Mouse (Mus musculus): ENCODE measurements around the gene Fam187b.
"Not testable (repeated sequence)": the region's sequence is repeated elsewhere in the genome, so short reads cannot be mapped to it uniquely, and the experiment has no call there.

Fam187b gene

GRCm38 (mm10) chr7:30973501-30974289, at the start of gene Fam187b:
TSS of gene Fam187b (plus strand) at chr7:30973790.
- DNase-seq = peak; percentile 68

- no peak for DNase-seq
Observed at GRCm38 (mm10) chr7:30924071-30924470, 49.5 kb upstream of the Fam187b start.

GRCm38 (mm10) chr7:30924581-30924980, 49.0 kb upstream of the Fam187b start, which contains the start of gene Hamp2:
TSS of gene Hamp2 (minus strand) at chr7:30924681.
- not testable (repeated sequence) for DNase-seq

GRCm38 (mm10) chr7:30935422-30936099, 38.0 kb upstream of the Fam187b start:
- DNase-seq = not testable (repeated sequence)

DNA sequence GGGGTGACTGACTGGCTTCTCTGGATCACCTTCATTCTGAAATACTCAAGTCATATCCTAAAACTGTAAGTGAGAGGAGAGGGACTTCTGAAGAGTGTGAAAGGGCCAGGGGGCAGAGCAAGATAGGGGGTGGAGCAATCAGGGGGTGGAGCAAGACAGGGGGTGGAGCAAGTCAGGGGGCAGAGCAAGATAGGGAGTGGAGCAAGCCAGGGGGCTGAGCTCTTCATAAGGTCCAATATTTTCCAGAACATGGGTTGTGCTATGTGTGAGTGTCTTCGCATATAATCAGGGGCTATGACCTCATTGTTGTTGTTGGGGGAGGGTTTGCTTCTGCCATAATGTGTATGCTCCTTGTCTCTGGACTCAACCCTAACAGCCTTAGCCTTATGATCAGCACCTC, 33.5 kb upstream of the Fam187b start:
- DNase-seq = not testable (repeated sequence)

GRCm38 (mm10) chr7:30942365-30942764, 31.2 kb upstream of the Fam187b start:
- not testable (repeated sequence) for DNase-seq

GRCm38 (mm10) chr7:30943909-30944635, 29.5 kb upstream of the Fam187b start, which contains the start of gene Hamp:
TSS of gene Hamp (minus strand) at chr7:30944032.
- no peak for DNase-seq

GRCm38 (mm10) chr7:30944706-30945105, 28.9 kb upstream of the Fam187b start:
- DNase-seq = not testable (repeated sequence)

DNA sequence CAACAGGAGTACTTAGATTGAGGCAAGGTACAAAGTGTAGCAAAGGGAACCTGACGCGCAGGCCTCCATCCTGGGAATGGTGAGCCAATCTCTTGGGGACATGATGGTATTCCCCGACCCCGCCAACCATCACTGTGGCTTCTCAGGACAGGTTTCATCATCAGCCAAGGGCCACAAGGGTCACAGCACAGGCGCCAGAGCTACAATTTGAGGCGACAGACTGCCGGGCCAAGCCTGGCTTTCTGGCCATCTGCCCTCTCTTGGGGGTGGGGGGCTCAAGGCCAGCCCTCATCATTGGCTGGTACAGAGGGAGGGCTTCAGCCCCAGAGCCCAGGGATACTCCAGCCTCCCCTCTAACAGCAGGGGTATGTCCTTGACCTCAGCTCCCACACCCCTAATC, 28.1 kb upstream of the Fam187b start:
- DNase-seq = not testable (repeated sequence)

- no peak for DNase-seq
Observed at GRCm38 (mm10) chr7:30945876-30946275, 27.7 kb upstream of the Fam187b start.

- not testable (repeated sequence) for DNase-seq
Observed at GRCm38 (mm10) chr7:30949902-30950301, 23.7 kb upstream of the Fam187b start.

GRCm38 (mm10) chr7:30952441-30953265, 20.9 kb upstream of the Fam187b start:
- DNase-seq = no peak

DNA sequence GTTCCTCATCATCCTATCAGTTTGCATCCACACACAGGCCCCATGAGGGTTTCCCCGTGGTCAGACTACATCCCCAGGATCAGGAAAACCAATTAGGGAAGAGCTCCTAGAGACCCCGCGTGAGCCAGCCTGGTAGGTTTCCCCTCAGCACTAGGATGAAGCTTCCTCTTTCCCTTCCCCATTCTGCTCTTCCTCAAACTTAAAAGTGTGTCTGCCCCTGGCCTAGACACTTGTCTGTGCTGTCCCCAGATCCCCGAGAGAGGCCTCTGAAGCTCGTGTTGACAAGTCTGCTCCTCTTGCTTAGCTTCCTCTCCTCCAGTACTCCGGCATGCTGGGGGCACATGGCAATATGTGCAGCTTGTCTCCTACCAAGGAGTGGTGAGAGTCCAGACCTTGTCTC, 20.1 kb upstream of the Fam187b start:
- no peak for DNase-seq

DNA sequence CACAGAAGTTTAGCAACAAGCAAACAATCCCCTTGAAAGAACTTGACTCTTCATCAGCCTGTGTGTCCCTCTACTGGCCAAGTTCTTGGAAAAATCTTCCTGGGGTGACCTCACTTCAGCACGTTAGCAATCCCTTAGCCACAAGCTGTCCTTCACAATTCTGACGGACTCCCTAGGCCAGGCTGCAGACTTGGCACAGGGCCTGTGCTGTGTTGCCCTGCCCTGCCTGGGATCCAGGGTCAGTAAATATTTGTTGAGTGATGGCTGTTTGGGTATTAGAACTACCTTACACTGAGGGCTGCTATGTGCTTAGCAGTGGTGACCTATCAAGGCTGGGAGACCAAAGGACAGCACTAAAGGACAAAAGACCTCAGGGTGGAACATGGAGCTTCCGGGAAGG, 19.6 kb upstream of the Fam187b start:
- no peak for DNase-seq

DNA sequence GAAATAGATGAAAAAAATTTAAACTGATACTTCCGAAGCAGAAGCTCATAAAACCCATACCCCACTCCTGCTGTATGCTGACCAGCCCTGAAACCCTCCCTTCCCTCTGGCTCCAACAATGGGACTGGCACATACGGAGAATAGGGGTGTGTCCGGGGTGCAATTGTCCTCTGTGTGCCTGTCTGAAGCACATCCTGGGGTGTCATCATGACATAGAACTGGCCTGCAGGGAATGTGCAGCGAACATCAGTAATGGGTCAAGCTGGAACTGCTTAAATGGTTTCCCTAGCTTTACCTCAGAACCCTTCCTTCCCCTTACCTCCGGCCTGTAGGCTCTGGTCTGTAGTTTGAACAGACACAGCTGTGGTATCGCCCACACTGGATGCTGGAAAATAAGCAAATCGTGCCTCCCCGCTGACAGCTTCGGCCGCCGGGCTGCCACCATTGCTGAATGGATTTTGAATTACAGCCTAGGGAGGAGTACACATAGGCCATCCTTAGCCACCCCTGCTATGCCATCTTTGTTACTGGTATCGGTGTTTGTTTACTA, 18.5 kb upstream of the Fam187b start:
- DNase-seq = no peak

GRCm38 (mm10) chr7:30955584-30956356, 17.8 kb upstream of the Fam187b start:
- peak; percentile 75 for DNase-seq

GRCm38 (mm10) chr7:30956357-30956751, 17.2 kb upstream of the Fam187b start:
- no peak for DNase-seq

DNA sequence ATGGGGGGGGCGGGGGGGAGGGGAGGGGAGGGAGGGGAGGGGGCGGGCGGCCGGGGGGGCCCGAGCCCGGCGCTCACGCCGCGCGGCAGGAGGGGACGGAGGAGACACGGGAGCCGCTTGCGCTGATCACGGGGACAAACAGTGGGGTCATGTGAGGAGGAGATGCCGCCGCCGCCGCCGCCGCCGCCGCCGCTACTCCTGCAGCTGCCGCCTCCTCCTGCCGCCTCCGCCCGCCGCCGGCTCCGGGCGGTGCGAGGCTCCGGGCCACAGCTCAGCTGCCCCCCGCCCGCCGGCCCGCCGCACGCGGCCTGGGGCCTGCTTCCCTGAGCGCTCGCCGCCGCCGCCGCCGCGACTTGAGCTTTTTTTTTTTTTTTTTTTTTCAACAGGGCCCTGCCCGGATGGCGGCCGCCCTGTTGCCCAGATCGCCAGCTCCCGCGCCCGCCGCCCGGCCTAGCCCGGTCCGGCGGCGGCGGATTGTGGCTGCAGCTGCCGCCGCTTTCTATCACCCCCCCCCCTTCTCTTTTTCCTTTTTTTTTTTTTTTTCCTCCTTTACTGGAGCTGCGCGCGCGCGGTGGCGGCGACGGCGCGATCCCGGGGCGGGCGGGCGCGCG, 16.7 kb upstream of the Fam187b start, which contains the start of gene Usf2:
Gene Usf2, minus strand, starts transcription at position 48 of the 611 bp plus-strand sequence.
- peak; percentile 87 for DNase-seq

DNA sequence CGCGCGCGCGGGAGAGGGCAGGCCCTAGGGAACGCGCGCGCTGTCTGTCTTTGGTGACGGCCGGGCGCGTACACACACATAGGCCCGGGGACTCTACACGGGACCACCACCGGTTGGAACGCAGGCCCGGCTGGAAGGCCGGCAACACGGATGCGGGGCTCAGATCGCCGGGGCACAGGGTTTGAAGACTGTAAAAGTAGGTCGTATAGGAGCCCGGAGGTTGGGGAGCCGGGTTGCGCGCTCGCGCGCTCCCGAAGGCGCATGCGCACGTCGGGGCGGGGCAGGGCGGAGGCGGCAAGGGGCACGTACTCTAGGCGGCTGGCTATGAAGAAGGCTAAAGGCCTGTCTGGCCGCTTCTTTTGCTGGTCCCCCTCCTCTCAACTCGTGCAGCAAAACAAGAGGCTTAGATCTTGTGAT, 16.2 kb upstream of the Fam187b start:
- DNase-seq = peak; percentile 91

- DNase-seq = no peak
Observed at GRCm38 (mm10) chr7:30958109-30958865, 15.3 kb upstream of the Fam187b start.
